Mouse (Mus musculus) hindbrain, embryonic 14.5 days (tissue): ENCODE results near the gene Mdc1. TPM values are rescaled to one million over a fixed set of nuclear protein-coding genes. Genes with fewer than 3 reads are reported as not detected.

Experiments used
- ATAC-seq: fragments of 200-750 bp; cut with Nextera tagmentation; 2 replicates; pipeline ENCODE4 v1.8.0; 2017; ENCODE audit warnings: moderate number of reproducible peaks, mild to moderate bottlenecking, moderate TSS enrichment, moderate library complexity; ENCODE audit not compliant: low FRiP score
- DNase-seq: peaks from one replicate; pipeline ENCODE4 v3.0.0-alpha.2; 2015; ENCODE audit warnings: low spot score
- H3K27ac ChIP-seq: fragments of 300-500 bp; sonication (generic); 2 replicates; pipeline ENCODE4 v1.5.1; 2014; ENCODE audit warnings: mild to moderate bottlenecking, moderate library complexity
- H3K27me3 ChIP-seq: fragments of 300-500 bp; sonication (generic); 2 replicates; pipeline ENCODE4 v1.6.1; 2014; ENCODE audit warnings: mild to moderate bottlenecking, low read length, mixed read lengths; ENCODE audit not compliant: control insufficient read depth, insufficient read depth
- H3K36me3 ChIP-seq: fragments of 300-500 bp; sonication (generic); replicated peaks from 2 replicates; pipeline ENCODE4 v1.6.1; 2014; ENCODE audit not compliant: control insufficient read depth, insufficient read depth
- H3K4me1 ChIP-seq: fragments of 300-500 bp; sonication (generic); replicated peaks from 2 replicates; pipeline ENCODE4 v1.6.1; 2014; ENCODE audit warnings: antibody characterized with exemption, low read length, mixed read lengths; ENCODE audit not compliant: control insufficient read depth, insufficient read depth
- H3K4me2 ChIP-seq: fragments of 300-500 bp; sonication (generic); replicated peaks from 2 replicates; pipeline ENCODE4 v1.6.1; 2014; ENCODE audit warnings: mild to moderate bottlenecking, moderate library complexity
- H3K4me3 ChIP-seq: fragments of 300-500 bp; sonication (generic); replicated peaks from 2 replicates; pipeline ENCODE4 v1.5.1; 2014; ENCODE audit warnings: mild to moderate bottlenecking, low read length
- H3K9ac ChIP-seq: fragments of 300-500 bp; sonication (generic); 2 replicates; pipeline ENCODE4 v1.6.1; 2014
- H3K9me3 ChIP-seq: fragments of 300-500 bp; sonication (generic); 2 replicates; pipeline ENCODE4 v1.6.1; 2016; ENCODE audit warnings: low read length; ENCODE audit not compliant: control insufficient read depth
- WGBS: fragments of 180-500 bp; shearing (Covaris S2); extraction: QIAGEN DNeasy Blood & Tissue Kit; methylation state at CpG from one replicate; pipeline ENCODE4 v1.1.7; 2014; 5-methylcytosine and 5-hydroxymethylcytosine counted together
- polyA plus RNA-seq: library from polyadenylated mRNA; unstranded; fragments of >200 nt; fragmentation: Nextera tagmentation; extraction: Ambion mirVana; gene quantifications from 2 replicates; pipeline ENCODE4 v1.2.1, GENCODE M21; 2014

Gene Mdc1
- polyA plus RNA-seq, 1 experiment from 2014 or later: 9.2 TPM

- Histone ChIP-seq H3K4me2 (no peak overlapping the region), H3K4me3 (no peak overlapping the region), H3K4me1 (peaks cover 31% of the 10 kb centered on the region), H3K9me3 (no peaks in the 10 kb centered on the region), H3K27me3 (no peaks in the 10 kb centered on the region), H3K36me3 (peaks cover 79% of the 10 kb centered on the region), H3K9ac (0 out of 2 replicates have a peak overlapping the region, but pooled peaks have one; percentile 33), H3K27ac (no peak overlapping the region)
- 67% methylated on average over 8 of the region's 8 CpGs for WGBS
- DNase-seq (no peak), ATAC-seq (no peak)
Observed at GRCm38 (mm10) chr17:35832400-35833238, 8.7 kb upstream of the Mdc1 start.

DNA sequence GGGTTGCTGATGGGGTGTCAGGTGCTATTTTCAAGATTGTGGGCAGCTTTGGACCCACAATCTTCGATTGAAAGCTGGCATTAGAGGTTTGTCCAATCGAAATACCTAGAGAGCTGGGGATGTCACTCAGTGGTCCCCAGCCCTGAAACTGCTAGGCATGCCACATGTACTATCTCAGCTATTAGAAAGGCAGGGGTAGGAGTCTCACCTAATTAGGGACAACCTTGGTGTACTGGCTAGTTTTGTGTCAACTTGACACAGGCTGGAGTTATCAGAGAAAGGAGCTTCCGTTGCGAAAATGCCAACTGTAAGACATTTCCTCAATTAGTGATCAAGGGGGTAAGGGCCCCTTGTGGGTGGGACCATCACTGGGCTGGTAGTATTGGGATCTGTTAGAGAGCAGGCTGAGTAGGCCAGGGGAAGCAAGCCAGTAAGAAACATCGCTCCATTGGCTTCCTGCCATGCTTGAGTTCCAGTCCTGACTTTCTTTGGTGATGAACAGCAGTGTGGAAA lies 8.0 kb upstream of the Mdc1 start:
- Histone ChIP-seq H3K4me1 (peaks cover 31% of the 10 kb centered on the region), H3K9ac (0 out of 2 replicates have a peak overlapping the region, but pooled peaks have one; percentile 33), H3K9me3 (no peaks in the 10 kb centered on the region), H3K4me2 (0 out of 2 replicates have a peak overlapping the region, but pooled peaks have one; percentile 83), H3K27me3 (no peaks in the 10 kb centered on the region), H3K27ac (no peak overlapping the region), H3K4me3 (0 out of 2 replicates have a peak overlapping the region, but pooled peaks have one; percentile 84), H3K36me3 (peaks cover 73% of the 10 kb centered on the region)
- ATAC-seq: no peak
- 30% methylated on average over 5 of the region's 5 CpGs for WGBS
- DNase-seq: no peak

DNA sequence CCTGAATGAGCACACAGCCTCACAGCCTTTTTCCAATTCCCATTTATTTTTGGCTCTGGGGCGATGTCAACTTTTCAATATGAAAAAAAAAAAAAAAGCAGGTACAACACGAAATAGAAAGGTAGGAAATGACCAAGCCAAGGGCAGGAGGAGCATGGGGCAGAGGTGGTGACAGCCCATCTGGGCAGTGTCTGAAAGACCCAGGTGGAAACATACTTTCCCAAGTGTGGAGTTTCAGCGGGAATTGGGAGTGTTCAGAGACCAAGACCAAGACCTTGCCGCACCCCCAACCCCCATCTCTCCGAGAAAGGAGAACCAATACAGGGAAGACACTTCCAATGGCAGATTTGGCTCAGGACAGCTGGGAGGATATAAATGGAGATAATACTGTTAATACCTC lies 7.4 kb upstream of the Mdc1 start:
- no peaks in the 10 kb centered on the region for H3K27me3 ChIP-seq
- 48% methylated on average over 5 of the region's 5 CpGs for WGBS
- peak overlapping the region; percentile 33; the same call in 1 of the 2 replicates for H3K9ac ChIP-seq
- no peak overlapping the region; the same call in 1 of the 2 replicates for H3K27ac ChIP-seq
- ATAC-seq: no peak
- H3K9me3 ChIP-seq: no peaks in the 10 kb centered on the region
- peak overlapping the region; percentile 83 for H3K4me2 ChIP-seq
- peak overlapping the region; percentile 84; the same call in 1 of the 2 replicates for H3K4me3 ChIP-seq
- peaks cover 67% of the 10 kb centered on the region for H3K36me3 ChIP-seq
- peaks cover 31% of the 10 kb centered on the region for H3K4me1 ChIP-seq
- DNase-seq: no peak

- Histone ChIP-seq H3K4me1 (peaks cover 39% of the 10 kb centered on the region), H3K4me2 (peak overlapping the region; percentile 83), H3K27ac (no peak overlapping the region), H3K4me3 (peak overlapping the region; percentile 84), H3K9me3 (no peaks in the 10 kb centered on the region), H3K27me3 (no peaks in the 10 kb centered on the region), H3K9ac (peak overlapping the region; percentile 99), H3K36me3 (peaks cover 65% of the 10 kb centered on the region)
- DNase-seq (no peak), ATAC-seq (no peak)
- 72% methylated on average over 26 of the region's 26 CpGs for WGBS
Observed at GRCm38 (mm10) chr17:35834696-35835422, 6.5 kb upstream of the Mdc1 start.

GRCm38 (mm10) chr17:35835424-35836140 lies 5.7 kb upstream of the Mdc1 start:
- Histone ChIP-seq H3K9ac (peak overlapping the region; percentile 99), H3K4me1 (peaks cover 42% of the 10 kb centered on the region), H3K27me3 (no peaks in the 10 kb centered on the region), H3K4me2 (peak overlapping the region; percentile 83), H3K36me3 (peaks cover 61% of the 10 kb centered on the region), H3K27ac (no peak overlapping the region), H3K4me3 (peak overlapping the region; percentile 84), H3K9me3 (no peaks in the 10 kb centered on the region)
- no peak for DNase-seq
- 74% methylated on average over 26 of the region's 26 CpGs for WGBS
- ATAC-seq: no peak

GRCm38 (mm10) chr17:35836178-35836965 lies 4.9 kb upstream of the Mdc1 start:
- Histone ChIP-seq H3K36me3 (peaks cover 53% of the 10 kb centered on the region), H3K27me3 (no peaks in the 10 kb centered on the region), H3K9ac (peak overlapping the region; percentile 99), H3K27ac (peak overlapping the region; percentile 99), H3K9me3 (no peaks in the 10 kb centered on the region), H3K4me2 (peak overlapping the region; percentile 83), H3K4me1 (peaks cover 42% of the 10 kb centered on the region), H3K4me3 (peak overlapping the region; percentile 84)
- ATAC-seq (no peak), DNase-seq (peak; percentile 94)
- WGBS: 8% methylated on average over 24 of the region's 24 CpGs

- peak; percentile 35 for ATAC-seq
- peak; percentile 89 for DNase-seq
- under 1% methylated on average over 25 of the region's 25 CpGs for WGBS
Observed at GRCm38 (mm10) chr17:35836991-35837422, 4.3 kb upstream of the Mdc1 start.

GRCm38 (mm10) chr17:35837487-35837886 lies 3.8 kb upstream of the Mdc1 start:
- 0% methylated on average over 18 of the region's 18 CpGs for WGBS
- peaks cover 42% of the 10 kb centered on the region for H3K36me3 ChIP-seq
- no peak for ATAC-seq
- H3K4me1 ChIP-seq: peaks cover 50% of the 10 kb centered on the region
- no peaks in the 10 kb centered on the region for H3K27me3 ChIP-seq
- H3K4me3 ChIP-seq: peak overlapping the region; percentile 84
- no peak for DNase-seq
- peak overlapping the region; percentile 99 for H3K9ac ChIP-seq
- H3K27ac ChIP-seq: peak overlapping the region; percentile 99
- H3K9me3 ChIP-seq: no peaks in the 10 kb centered on the region
- peak overlapping the region; percentile 83 for H3K4me2 ChIP-seq

More at GRCm38 (mm10) chr17:35836991-35837422, 4.3 kb upstream of the Mdc1 start:
- Histone ChIP-seq H3K36me3 (peaks cover 46% of the 10 kb centered on the region), H3K9me3 (no peaks in the 10 kb centered on the region), H3K4me2 (peak overlapping the region; percentile 83), H3K9ac (peak overlapping the region; percentile 99), H3K4me3 (peak overlapping the region; percentile 84), H3K4me1 (peaks cover 46% of the 10 kb centered on the region), H3K27ac (peak overlapping the region; percentile 99), H3K27me3 (no peaks in the 10 kb centered on the region)
